Comparison of ENCODE assay signal across 12 mouse cellular contexts in genomic region chr6:134886475-134886874, GRCm38 (mm10). TPM values are rescaled to one million over a fixed set of nuclear protein-coding genes. Genes with fewer than 3 reads are reported as not detected.
DNase-seq lines count a peak whose midpoint lies in the region; ATAC-seq and TF ChIP-seq lines count a peak whose summit lies in the region.
"Had no signal": no experiment of that assay in that cellular context is flagged by ENCODE, and none has a peak within 500 bp of the region (broad histone marks: within the 10 kb centered on the region; RNA-seq: fewer than 3 reads in every experiment).

No protein-coding gene starts in this region.

- intact Hi-C loops in left cerebral cortex, adult 2 months (cut with DNase I): loop anchor here (2.0 kb wide), 1 partner anchor 34 kb away; the partner anchor contains the start of gene Cdkn1b

- 76% methylated on average over 8 of the region's 8 CpGs for WGBS in forebrain, embryonic 14.5 days
- WGBS in hindbrain, postnatal 0 days: 58% methylated on average over 8 of the region's 8 CpGs
- 58% methylated on average over 8 of the region's 8 CpGs for WGBS in neural tube, embryonic 14.5 days

- peaks cover 30% of the 10 kb centered on the region for H3K4me1 ChIP-seq in forebrain, embryonic 14.5 days (ENCODE audit: control insufficient read depth, insufficient read depth, low read length)
- H3K4me1 ChIP-seq in hindbrain, postnatal 0 days (ENCODE audit: insufficient read depth, low read length): peaks cover 21% of the 10 kb centered on the region; the same call in 1 of the 2 replicates
- peaks cover 33% of the 10 kb centered on the region for H3K4me1 ChIP-seq in neural tube, embryonic 14.5 days (ENCODE audit: control insufficient read depth, insufficient read depth, low read length)

- ATAC-seq in forebrain, embryonic 14.5 days: no peak
- no peak for ATAC-seq in hindbrain, postnatal 0 days
- no peak for ATAC-seq in neural tube, embryonic 14.5 days (ENCODE audit: low read depth)

- peaks cover 13% of the 10 kb centered on the region; the same call in 1 of the 2 replicates for H3K36me3 ChIP-seq in forebrain, embryonic 14.5 days (ENCODE audit: control insufficient read depth, insufficient read depth, low read length)
- no peaks in the 10 kb centered on the region for H3K36me3 ChIP-seq in hindbrain, postnatal 0 days (ENCODE audit: insufficient read depth, low read length)
- no peaks in the 10 kb centered on the region for H3K36me3 ChIP-seq in neural tube, embryonic 14.5 days (ENCODE audit: control insufficient read depth, insufficient read depth, low read length)
- H3K36me3 ChIP-seq: embryonic facial prominence, embryonic 15.5 days; lung, embryonic 15.5 days had no signal

- H3K4me2 ChIP-seq in forebrain, embryonic 14.5 days (ENCODE audit: low read length): peak overlapping the region; percentile 52
- H3K4me2 ChIP-seq in hindbrain, postnatal 0 days (ENCODE audit: low read depth, low read length): peak overlapping the region; percentile 81
- H3K4me2 ChIP-seq in neural tube, embryonic 14.5 days (ENCODE audit: low read depth, low read length): peak overlapping the region; percentile 70
- H3K4me2 ChIP-seq: embryonic facial prominence, embryonic 15.5 days; lung, embryonic 15.5 days had no signal

- TF ChIP-seq CTCF in left cerebral cortex, adult 2 months (IDR thresholded peaks at IDR 0.05): no peak
- TF ChIP-seq CTCF in hindbrain, postnatal 0 days (IDR thresholded peaks at IDR 0.05; ENCODE audit: low read depth): no peak

- H3K9me3 ChIP-seq in forebrain, embryonic 14.5 days (replicated peaks; ENCODE audit: control insufficient read depth, low read length): no peaks in the 10 kb centered on the region
- no peaks in the 10 kb centered on the region for H3K9me3 ChIP-seq in hindbrain, postnatal 0 days (ENCODE audit: low read length)
- H3K9me3 ChIP-seq in neural tube, embryonic 14.5 days (ENCODE audit: control insufficient read depth, low read length): no peaks in the 10 kb centered on the region
- H3K9me3 ChIP-seq: embryonic facial prominence, embryonic 15.5 days; lung, embryonic 15.5 days; megakaryocyte, embryonic 14.5 days had no signal

- H3K27ac ChIP-seq in left cerebral cortex, adult 2 months: peak overlapping the region; percentile 96
- H3K27ac ChIP-seq in forebrain, embryonic 14.5 days (ENCODE audit: low read depth, low read length): peak overlapping the region; percentile 85; the same call in 1 of the 2 replicates
- H3K27ac ChIP-seq in hindbrain, postnatal 0 days: peak overlapping the region; percentile 85; the same call in 1 of the 2 replicates
- peak overlapping the region; percentile 85 for H3K27ac ChIP-seq in neural tube, embryonic 14.5 days (ENCODE audit: low read depth, low read length)
- H3K27ac ChIP-seq: embryonic facial prominence, embryonic 15.5 days; lung, embryonic 15.5 days had no signal

- peak overlapping the region; percentile 83 for H3K4me3 ChIP-seq in left cerebral cortex, adult 2 months
- H3K4me3 ChIP-seq in forebrain, embryonic 14.5 days (ENCODE audit: low read depth, low read length): peak overlapping the region; percentile 50
- peak overlapping the region; percentile 46 for H3K4me3 ChIP-seq in hindbrain, postnatal 0 days (ENCODE audit: low read length)
- peak overlapping the region; percentile 63 for H3K4me3 ChIP-seq in neural tube, embryonic 14.5 days (ENCODE audit: low read depth, low read length)
- H3K4me3 ChIP-seq: embryonic facial prominence, embryonic 15.5 days; lung, embryonic 15.5 days; megakaryocyte, embryonic 14.5 days had no signal

- H3K9ac ChIP-seq in forebrain, embryonic 14.5 days (ENCODE audit: low read length): peak overlapping the region; percentile 75
- peak overlapping the region; percentile 57 for H3K9ac ChIP-seq in hindbrain, postnatal 0 days (replicated peaks; ENCODE audit: low read length)
- H3K9ac ChIP-seq in neural tube, embryonic 14.5 days (replicated peaks; ENCODE audit: low read depth, low read length): peak overlapping the region; percentile 74
- H3K9ac ChIP-seq: embryonic facial prominence, embryonic 15.5 days; lung, embryonic 15.5 days had no signal

- DNase-seq in left cerebral cortex, adult 2 months (ENCODE audit: extremely low spot score in 1 of 2, low spot score in 2 of 2): no peak
- no peak for DNase-seq in left cerebral cortex, adult 8-10 months (ENCODE audit: low spot score in 2 of 2)
- no peak for DNase-seq in forebrain, embryonic 14.5 days (ENCODE audit: low spot score)
- peak; percentile 7 for DNase-seq in hindbrain, postnatal 0 days (ENCODE audit: low spot score)
- DNase-seq in spleen, postnatal 14 days (ENCODE audit: low spot score in 2 of 2): no peak
- DNase-seq in layer of hippocampus, adult 9-11 months: no peak
- DNase-seq in ovary, adult 18-20 months (ENCODE audit: low spot score): no peak
- DNase-seq: heart, postnatal 4 days had no signal

- H3K27me3 ChIP-seq in forebrain, embryonic 14.5 days (replicated peaks; ENCODE audit: control insufficient read depth, insufficient read depth, low read length): no peaks in the 10 kb centered on the region
- no peaks in the 10 kb centered on the region for H3K27me3 ChIP-seq in hindbrain, postnatal 0 days (ENCODE audit: insufficient read depth, low read length)
- H3K27me3 ChIP-seq in neural tube, embryonic 14.5 days (ENCODE audit: control insufficient read depth, insufficient read depth, low read length): no peaks in the 10 kb centered on the region
- H3K27me3 ChIP-seq: embryonic facial prominence, embryonic 15.5 days; lung, embryonic 15.5 days had no signal

RNA-seq across cellular contexts. Expression of gene Gpr19, which starts 11.9 kb away (rescaled TPM):
- 10 to 100 TPM; 22.2 to 26.9 TPM for total RNA-seq in left cerebral cortex, adult 2 months (2021)
- total RNA-seq in left cerebral cortex, adult 8-10 months (2022): 10 to 100 TPM; 22.9 to 26.3 (median 24.7) TPM
- polyA plus RNA-seq in forebrain, embryonic 14.5 days (2014; fragmentation: Nextera tagmentation; extraction: Ambion mirVana): 42.4 and 46.2 TPM in 2 replicates
- total RNA-seq in hindbrain, postnatal 0 days (2014; rRNA removed): 33.2 and 43.7 TPM in 2 replicates
- polyA plus RNA-seq in hindbrain, postnatal 0 days (2015; fragmentation: Nextera tagmentation; extraction: Ambion mirVana): 33.7 and 33.9 TPM in 2 replicates
- polyA plus RNA-seq in neural tube, embryonic 14.5 days (2014; fragmentation: Nextera tagmentation; extraction: Ambion mirVana): 35.9 and 37.3 TPM in 2 replicates

RNA-seq across cellular contexts. Expression of gene Cdkn1b, which starts 33.7 kb away (rescaled TPM):
- total RNA-seq in left cerebral cortex, adult 2 months (2021): 10 to 100 TPM; 36.8 to 42.3 TPM
- 10 to 100 TPM; 36.6 to 39.0 (median 37.9) TPM for total RNA-seq in left cerebral cortex, adult 8-10 months (2022)
- 58.8 and 63.3 TPM in 2 replicates for polyA plus RNA-seq in forebrain, embryonic 14.5 days (2014; fragmentation: Nextera tagmentation; extraction: Ambion mirVana)
- total RNA-seq in hindbrain, postnatal 0 days (2014; rRNA removed): 33.2 and 44.7 TPM in 2 replicates
- polyA plus RNA-seq in hindbrain, postnatal 0 days (2015; fragmentation: Nextera tagmentation; extraction: Ambion mirVana): 26.3 and 30.2 TPM in 2 replicates
- polyA plus RNA-seq in neural tube, embryonic 14.5 days (2014; fragmentation: Nextera tagmentation; extraction: Ambion mirVana): 16.7 and 17.5 TPM in 2 replicates

RNA-seq across cellular contexts. Expression of gene Crebl2, which starts 56.5 kb away (rescaled TPM):
- total RNA-seq in left cerebral cortex, adult 2 months (2021): 10 to 100 TPM; 38.4 to 39.3 TPM
- 10 to 100 TPM; 39.0 to 45.3 (median 42.1) TPM for total RNA-seq in left cerebral cortex, adult 8-10 months (2022)
- 1.8 and 2.9 TPM in 2 replicates for polyA plus RNA-seq in forebrain, embryonic 14.5 days (2014; fragmentation: Nextera tagmentation; extraction: Ambion mirVana)
- 2.7 and 4.4 TPM in 2 replicates for total RNA-seq in hindbrain, postnatal 0 days (2014; rRNA removed)
- 2.6 and 3.6 TPM in 2 replicates for polyA plus RNA-seq in hindbrain, postnatal 0 days (2015; fragmentation: Nextera tagmentation; extraction: Ambion mirVana)
- polyA plus RNA-seq in neural tube, embryonic 14.5 days (2014; fragmentation: Nextera tagmentation; extraction: Ambion mirVana): 4.3 and 4.8 TPM in 2 replicates
